Mouse (Mus musculus) heart, embryonic 14.5 days (tissue): ENCODE data around the gene Ppm1d. TPM values are rescaled to one million over a fixed set of nuclear protein-coding genes. Genes with fewer than 3 reads are reported as not detected.

Experiments used
- ATAC-seq: fragments of 200-750 bp; cut with Nextera tagmentation; 2 replicates; pipeline ENCODE4 v1.8.0; 2017; ENCODE audit warnings: low read depth, moderate TSS enrichment; ENCODE audit not compliant: insufficient number of reproducible peaks, insufficient read depth, low FRiP score
- H3K27ac ChIP-seq, 2 experiments: fragments of 200-500 bp in 1 of 2; fragments of 300-500 bp in 1 of 2; sonication (generic) in 1 of 2; replicated peaks in 1 of 2; 2 replicates each; pipeline ENCODE4 v1.5.1; 2012 to 2014; ENCODE audit warnings: low read depth in 2 of 2, low read length in 2 of 2, control low read depth in 1 of 2, mild to moderate bottlenecking in 1 of 2, mixed read lengths in 1 of 2; ENCODE audit not compliant: control insufficient read depth in 1 of 2, insufficient read depth in 1 of 2
- H3K27me3 ChIP-seq: fragments of 300-500 bp; sonication (generic); 2 replicates; pipeline ENCODE4 v1.6.1; 2014; ENCODE audit warnings: mild to moderate bottlenecking, low read length, control low read depth; ENCODE audit not compliant: control insufficient read depth, insufficient read depth
- H3K36me3 ChIP-seq: fragments of 300-500 bp; sonication (generic); 2 replicates; pipeline ENCODE4 v1.6.1; 2014; ENCODE audit warnings: mild to moderate bottlenecking, control low read depth, low read length, mixed read lengths; ENCODE audit not compliant: control insufficient read depth, insufficient read depth
- H3K4me1 ChIP-seq, 2 experiments: fragments of 200-500 bp in 1 of 2; fragments of 300-500 bp in 1 of 2; sonication (generic) in 1 of 2; 2 replicates each; pipeline ENCODE4 v1.6.1; 2012 to 2014; ENCODE audit warnings: low read length in 2 of 2, control low read depth in 1 of 2, mixed read lengths in 1 of 2; ENCODE audit not compliant: control insufficient read depth in 2 of 2, insufficient read depth in 2 of 2
- H3K4me2 ChIP-seq: fragments of 300-500 bp; sonication (generic); 2 replicates; pipeline ENCODE4 v1.6.1; 2014; ENCODE audit warnings: mild to moderate bottlenecking, low read length
- H3K4me3 ChIP-seq, 2 experiments: fragments of 200-500 bp in 1 of 2; fragments of 300-500 bp in 1 of 2; sonication (generic) in 1 of 2; 2 replicates each; pipeline ENCODE4 v1.5.1; 2012 to 2014; ENCODE audit warnings: low read length in 2 of 2, mild to moderate bottlenecking in 2 of 2, control low read depth in 1 of 2, low read depth in 1 of 2, moderate library complexity in 1 of 2; ENCODE audit not compliant: control insufficient read depth in 1 of 2, insufficient read depth in 1 of 2
- H3K9ac ChIP-seq: fragments of 300-500 bp; sonication (generic); 2 replicates; pipeline ENCODE4 v1.6.1; 2014; ENCODE audit warnings: mild to moderate bottlenecking, low read length
- H3K9me3 ChIP-seq: fragments of 300-500 bp; sonication (generic); 2 replicates; pipeline ENCODE4 v1.6.1; 2016; ENCODE audit warnings: low read length, control low read depth; ENCODE audit not compliant: control insufficient read depth
- WGBS: fragments of 180-500 bp; shearing (Covaris S2); extraction: QIAGEN DNeasy Blood & Tissue Kit; methylation state at CpG from one replicate; pipeline ENCODE4 v1.1.7; 2014; 5-methylcytosine and 5-hydroxymethylcytosine counted together
- polyA plus RNA-seq: library from polyadenylated mRNA; unstranded; fragments of >200 nt; fragmentation: Nextera tagmentation; extraction: Ambion mirVana; gene quantifications from 2 replicates; pipeline ENCODE4 v1.2.1, GENCODE M21; 2014

The Ppm1d gene
- polyA plus RNA-seq, 1 experiment from 2014 or later: 16.3 TPM

GRCm38 (mm10) chr11:85361621-85362020 lies 50.6 kb downstream of the Ppm1d start:
- H3K36me3 ChIP-seq: peaks cover 36% of the 10 kb centered on the region
- H3K9ac ChIP-seq: no peak overlapping the region
- no peaks in the 10 kb centered on the region for H3K4me1 ChIP-seq
- H3K4me3 ChIP-seq: no peak overlapping the region
- H3K27me3 ChIP-seq: no peaks in the 10 kb centered on the region
- H3K9me3 ChIP-seq: no peaks in the 10 kb centered on the region
- no peak overlapping the region for H3K4me2 ChIP-seq
- H3K27ac ChIP-seq: no peak overlapping the region
- WGBS: 77% methylated on average over 8 of the region's 8 CpGs
- no peak for ATAC-seq

DNA sequence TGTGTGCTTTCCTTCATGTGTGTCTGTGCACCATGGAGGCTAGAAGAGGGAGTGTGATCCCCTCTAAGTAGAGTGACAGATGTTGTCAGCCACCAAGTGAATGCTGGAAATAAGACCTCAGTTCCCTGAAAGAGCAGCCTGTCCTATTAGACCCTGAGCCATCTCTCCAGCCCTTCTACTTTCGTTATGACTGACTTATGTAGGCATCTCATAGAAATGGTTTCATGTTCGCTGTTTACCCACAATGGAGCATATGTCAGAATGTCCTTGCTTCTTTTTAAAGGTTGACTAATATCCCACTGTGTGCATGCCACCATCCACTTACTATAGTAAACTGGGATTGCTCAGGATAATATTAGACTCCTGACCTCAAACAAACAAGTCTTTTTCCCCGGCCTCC lies 55.1 kb downstream of the Ppm1d start:
- H3K4me3 ChIP-seq: no peak overlapping the region
- WGBS: 81% methylated on average over 3 of the region's 3 CpGs

GRCm38 (mm10) chr11:85367823-85368222 lies 56.8 kb downstream of the Ppm1d start:
- Histone ChIP-seq H3K27me3 (no peaks in the 10 kb centered on the region), H3K4me1 (no peaks in the 10 kb centered on the region), H3K4me3 (no peak overlapping the region), H3K27ac (no peak overlapping the region), H3K36me3 (peaks cover 28% of the 10 kb centered on the region), H3K4me2 (no peak overlapping the region), H3K9ac (no peak overlapping the region), H3K9me3 (no peaks in the 10 kb centered on the region)
- 69% methylated on average over 3 of the region's 3 CpGs for WGBS
- ATAC-seq: no peak

More for the DNA sequence above, 55.1 kb downstream of the Ppm1d start:
- Histone ChIP-seq H3K9me3 (no peaks in the 10 kb centered on the region), H3K27ac (no peak overlapping the region), H3K36me3 (peaks cover 27% of the 10 kb centered on the region), H3K9ac (no peak overlapping the region), H3K4me1 (no peaks in the 10 kb centered on the region), H3K4me2 (no peak overlapping the region), H3K27me3 (no peaks in the 10 kb centered on the region)
- ATAC-seq: no peak

DNA sequence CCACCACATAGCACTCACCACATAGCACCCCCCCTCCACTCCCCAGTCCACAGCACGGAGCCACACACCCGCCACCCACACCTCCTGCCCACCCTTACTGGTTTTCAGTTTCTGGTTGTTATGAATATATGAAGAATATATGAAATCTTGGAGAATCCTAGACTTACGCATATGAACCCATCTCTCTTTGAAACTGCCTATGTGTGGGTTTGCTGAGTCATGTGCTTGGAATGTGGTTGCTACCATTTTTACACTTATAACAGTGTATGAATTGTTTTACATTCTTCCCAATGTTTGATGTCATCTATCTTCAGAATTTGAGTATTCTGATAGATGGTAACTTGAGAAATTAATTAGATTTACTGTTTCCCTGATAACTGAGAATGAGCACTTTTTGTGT lies 68.0 kb downstream of the Ppm1d start:
- Histone ChIP-seq H3K4me2 (no peak overlapping the region), H3K4me1 (no peaks in the 10 kb centered on the region), H3K9me3 (no peaks in the 10 kb centered on the region), H3K27ac (no peak overlapping the region), H3K9ac (no peak overlapping the region), H3K36me3 (peaks cover 5% of the 10 kb centered on the region; the same call in 1 of the 2 replicates), H3K27me3 (no peaks in the 10 kb centered on the region), H3K4me3 (no peak overlapping the region)
- ATAC-seq: no peak
- 83% methylated on average over 3 of the region's 3 CpGs for WGBS

DNA sequence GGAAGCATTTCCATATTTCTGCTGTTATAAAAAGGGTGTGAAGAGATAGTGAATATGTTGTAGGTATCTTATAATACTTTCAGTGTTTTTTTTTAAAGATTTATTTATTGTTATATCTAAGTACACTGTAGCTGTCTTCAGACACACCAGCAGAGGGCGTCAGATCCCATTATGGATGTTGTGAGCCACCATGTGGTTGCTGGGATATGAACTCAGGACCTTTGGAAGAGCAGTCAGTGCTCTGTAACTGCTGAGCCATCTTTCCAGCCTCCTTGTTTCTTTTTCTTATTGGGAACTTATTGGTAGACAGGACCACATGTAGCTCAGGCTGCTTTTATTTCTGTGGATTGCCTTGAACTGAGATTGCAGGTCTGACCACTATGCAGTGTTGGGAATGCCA lies 69.0 kb downstream of the Ppm1d start:
- no peaks in the 10 kb centered on the region for H3K27me3 ChIP-seq
- 4% methylated on average over 1 of the region's 1 CpGs for WGBS
- ATAC-seq: no peak

GRCm38 (mm10) chr11:85382055-85382454 lies 71.0 kb downstream of the Ppm1d start:
- H3K27ac ChIP-seq: no peak overlapping the region
- ATAC-seq: no peak
- 22% methylated on average over 4 of the region's 4 CpGs for WGBS

More for the DNA sequence above, 69.0 kb downstream of the Ppm1d start:
- H3K9me3 ChIP-seq: no peaks in the 10 kb centered on the region
- H3K36me3 ChIP-seq: no peaks in the 10 kb centered on the region
- no peak overlapping the region for H3K4me3 ChIP-seq
- H3K4me1 ChIP-seq: no peaks in the 10 kb centered on the region
- H3K27ac ChIP-seq: no peak overlapping the region
- H3K9ac ChIP-seq: no peak overlapping the region
- no peak overlapping the region for H3K4me2 ChIP-seq

DNA sequence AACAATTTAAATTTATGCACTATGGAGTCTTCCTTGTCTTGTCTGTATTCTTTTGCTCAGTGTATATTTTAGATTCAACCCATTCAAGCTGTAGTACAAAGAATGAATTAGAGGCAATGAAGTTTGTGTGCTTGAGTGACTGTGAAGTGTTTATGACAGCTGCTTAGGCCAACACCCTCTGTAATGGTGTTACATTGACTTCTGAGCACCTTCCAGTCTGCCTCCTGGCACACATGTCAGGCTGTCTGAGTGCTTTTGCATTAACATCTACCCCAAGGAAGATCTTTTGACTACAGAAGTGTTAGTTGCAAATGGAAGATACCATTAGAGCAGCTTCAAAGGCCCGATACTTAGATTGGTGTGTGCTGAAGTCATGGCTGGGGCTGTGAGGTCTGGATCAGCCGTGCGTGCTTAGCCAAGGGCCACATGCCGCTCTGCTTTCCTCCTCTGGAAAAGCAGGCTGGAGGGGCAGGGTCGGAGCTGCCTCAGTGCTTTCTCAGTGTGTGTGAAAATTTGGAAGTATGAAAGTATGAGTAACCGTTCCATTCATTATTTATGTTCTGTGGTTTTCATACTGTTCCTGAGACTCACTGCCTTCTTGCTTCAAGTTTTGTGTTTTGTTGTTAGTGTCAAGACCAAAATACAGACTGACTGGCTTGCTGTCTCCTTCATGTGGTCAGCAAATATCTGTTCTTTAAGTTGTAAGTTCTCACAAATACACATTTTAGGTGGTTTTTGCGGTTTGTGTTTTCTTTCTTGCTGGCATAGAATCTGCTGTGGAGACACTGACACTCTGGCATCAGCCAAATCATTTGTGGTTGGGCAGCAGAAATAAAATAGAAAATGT lies 73.2 kb downstream of the Ppm1d start:
- Histone ChIP-seq H3K4me1 (no peaks in the 10 kb centered on the region), H3K4me2 (no peak overlapping the region), H3K27ac (no peak overlapping the region), H3K4me3 (no peak overlapping the region), H3K9me3 (no peaks in the 10 kb centered on the region), H3K9ac (no peak overlapping the region), H3K36me3 (no peaks in the 10 kb centered on the region), H3K27me3 (no peaks in the 10 kb centered on the region)
- ATAC-seq: no peak
- 81% methylated on average over 7 of the region's 7 CpGs for WGBS

More at GRCm38 (mm10) chr11:85382055-85382454, 71.0 kb downstream of the Ppm1d start:
- Histone ChIP-seq H3K27me3 (no peaks in the 10 kb centered on the region), H3K4me3 (no peak overlapping the region), H3K36me3 (no peaks in the 10 kb centered on the region), H3K4me1 (no peaks in the 10 kb centered on the region), H3K9me3 (no peaks in the 10 kb centered on the region), H3K4me2 (no peak overlapping the region), H3K9ac (no peak overlapping the region)
